Mouse (Mus musculus) ES-E14 (cell line): Measurements from ENCODE around the gene Wdcp.

Experiments used
- CHD2 ChIP-seq: IDR thresholded peaks from 2 replicates; pipeline ENCODE4 v1.6.1; 2014; ENCODE audit warnings: mild to moderate bottlenecking, low read depth, low read length, inconsistent platforms
- HCFC1 ChIP-seq: IDR thresholded peaks from 2 replicates; pipeline ENCODE4 v1.6.1; 2012; ENCODE audit warnings: low read length, inconsistent platforms, borderline replicate concordance; ENCODE audit not compliant: insufficient read depth
- MAFK ChIP-seq: IDR thresholded peaks from 2 replicates; pipeline ENCODE4 v1.6.1; 2014; ENCODE audit warnings: mild to moderate bottlenecking, low read depth, low read length, inconsistent platforms; ENCODE audit not compliant: insufficient read depth
- ZC3H11A ChIP-seq: IDR thresholded peaks from 2 replicates; pipeline ENCODE4 v1.6.1; 2012; ENCODE audit warnings: low read depth, mild to moderate bottlenecking, inconsistent platforms, low read length, borderline replicate concordance
- ZNF384 ChIP-seq: IDR thresholded peaks from 2 replicates; pipeline ENCODE4 v1.6.1; 2012; ENCODE audit warnings: low read depth, low read length, inconsistent platforms

- TF ChIP-seq ZC3H11A, result no peak
- no peak for TF ChIP-seq HCFC1
- TF ChIP-seq MAFK, result no peak
- TF ChIP-seq ZNF384, result no peak
- no peak for TF ChIP-seq CHD2
Measured at GRCm38 (mm10) chr12:4905946-4906345, 62.8 kb downstream of the Wdcp start.
